Mouse (Mus musculus) intestine, embryonic 15.5 days (tissue): ENCODE measurements around the gene Hira. TPM values are rescaled to one million over a fixed set of nuclear protein-coding genes. Genes with fewer than 3 reads are reported as not detected.
"Not testable (repeated sequence)": the region's sequence is repeated elsewhere in the genome, so short reads cannot be mapped to it uniquely, and the experiment has no call there.

ENCODE experiments used
- ATAC-seq: fragments of 200-750 bp; cut with Nextera tagmentation; 2 replicates; pipeline ENCODE4 v1.8.0; 2017; ENCODE audit warnings: moderate TSS enrichment, moderate library complexity
- H3K27ac ChIP-seq: fragments of 300-500 bp; sonication (generic); 2 replicates; pipeline ENCODE4 v1.5.1; 2015; ENCODE audit warnings: mild to moderate bottlenecking, inconsistent platforms
- H3K27me3 ChIP-seq: fragments of 300-500 bp; sonication (generic); replicated peaks from 2 replicates; pipeline ENCODE4 v1.6.1; 2015; ENCODE audit warnings: inconsistent platforms
- H3K36me3 ChIP-seq: fragments of 300-500 bp; sonication (generic); 2 replicates; pipeline ENCODE4 v1.6.1; 2015; ENCODE audit warnings: inconsistent platforms
- H3K4me1 ChIP-seq: fragments of 300-500 bp; sonication (generic); replicated peaks from 2 replicates; pipeline ENCODE4 v1.6.1; 2015; ENCODE audit warnings: inconsistent platforms
- H3K4me2 ChIP-seq: fragments of 300-500 bp; sonication (generic); replicated peaks from 2 replicates; pipeline ENCODE4 v1.6.1; 2015; ENCODE audit warnings: mild to moderate bottlenecking, inconsistent platforms
- H3K4me3 ChIP-seq: fragments of 300-500 bp; sonication (generic); replicated peaks from 2 replicates; pipeline ENCODE4 v1.5.1; 2015; ENCODE audit warnings: inconsistent platforms
- H3K9ac ChIP-seq: fragments of 300-500 bp; sonication (generic); 2 replicates; pipeline ENCODE4 v1.6.1; 2015; ENCODE audit warnings: inconsistent platforms
- H3K9me3 ChIP-seq: fragments of 300-500 bp; sonication (generic); 2 replicates; pipeline ENCODE4 v1.6.1; 2016; ENCODE audit warnings: inconsistent platforms
- WGBS: fragments of 180-500 bp; shearing (Covaris S2); methylation state at CpG from one replicate; pipeline ENCODE4 v1.1.7; 2015; 5-methylcytosine and 5-hydroxymethylcytosine counted together
- polyA plus RNA-seq: library from polyadenylated mRNA; unstranded; fragments of >200 nt; fragmentation: Nextera tagmentation; extraction: Ambion mirVana; gene quantifications from 2 replicates; pipeline ENCODE4 v1.2.1, GENCODE M21; 2015

Gene Hira
- polyA plus RNA-seq = 12.3 and 12.4 TPM in 2 replicates

- WGBS = under 1% methylated on average over 92 of the region's 93 CpGs
- ATAC-seq = peak; percentile 95
- H3K27me3 ChIP-seq = no peaks in the 10 kb centered on the region
- no peaks in the 10 kb centered on the region for H3K9me3 ChIP-seq
- peak within 1 kb of the TSS; percentile 85 for H3K4me2 ChIP-seq
- peak within 1 kb of the TSS; percentile 96 for H3K27ac ChIP-seq
- peaks cover 15% of the 10 kb centered on the region for H3K36me3 ChIP-seq
- peak within 1 kb of the TSS; percentile 87 for H3K9ac ChIP-seq
- no peaks in the 10 kb centered on the region for H3K4me1 ChIP-seq
- H3K4me3 ChIP-seq = peak within 1 kb of the TSS; percentile 98
Measured at GRCm38 (mm10) chr16:18876442-18877308, at the start of gene Hira, which contains the start of gene Mrpl40. Hira (plus strand) TSS chr16:18877037. Mrpl40 (minus strand) TSS chr16:18876862.

- 92% methylated on average over 3 of the region's 3 CpGs for WGBS
- no peak for ATAC-seq
- H3K4me2 ChIP-seq = no peak overlapping the region
- H3K9me3 ChIP-seq = no peaks in the 10 kb centered on the region
- H3K36me3 ChIP-seq = peaks cover 46% of the 10 kb centered on the region
- no peak overlapping the region for H3K4me3 ChIP-seq
- H3K27me3 ChIP-seq = no peaks in the 10 kb centered on the region
- no peak overlapping the region for H3K27ac ChIP-seq
- no peak overlapping the region for H3K9ac ChIP-seq
- H3K4me1 ChIP-seq = no peaks in the 10 kb centered on the region
Measured at GRCm38 (mm10) chr16:18828630-18829029, 48.2 kb upstream of the Hira start.

- Histone ChIP-seq H3K4me2 (no peak overlapping the region), H3K27ac (no peak overlapping the region), H3K9ac (no peak overlapping the region), H3K4me3 (no peak overlapping the region), H3K27me3 (no peaks in the 10 kb centered on the region), H3K4me1 (no peaks in the 10 kb centered on the region), H3K9me3 (no peaks in the 10 kb centered on the region), H3K36me3 (peaks cover 49% of the 10 kb centered on the region)
- no peak for ATAC-seq
- 89% methylated on average over 6 of the region's 6 CpGs for WGBS
Measured at GRCm38 (mm10) chr16:18829102-18829501, 47.7 kb upstream of the Hira start.

DNA sequence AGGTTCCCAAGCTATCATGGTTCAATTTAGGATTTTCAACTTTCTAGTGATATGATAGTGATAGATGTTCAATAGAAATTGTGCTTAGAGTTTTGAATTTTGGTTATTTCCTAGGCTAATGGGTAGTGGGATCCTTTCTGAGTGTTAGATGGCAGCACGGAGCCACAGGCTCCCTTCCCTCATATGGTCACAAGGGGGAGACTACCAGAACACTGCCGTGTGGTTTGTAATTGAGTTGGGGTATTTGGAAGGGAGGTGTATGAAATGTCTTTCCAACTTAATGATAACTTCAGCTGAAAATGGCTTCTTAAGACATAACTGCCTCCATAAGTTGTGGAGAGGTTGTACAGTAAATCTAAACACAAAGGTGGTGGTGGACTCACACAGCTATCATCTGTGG lies 43.4 kb upstream of the Hira start:
- H3K27ac ChIP-seq = no peak overlapping the region
- no peak overlapping the region for H3K4me2 ChIP-seq
- 67% methylated on average over 2 of the region's 2 CpGs for WGBS
- H3K27me3 ChIP-seq = no peaks in the 10 kb centered on the region
- H3K9ac ChIP-seq = no peak overlapping the region
- H3K9me3 ChIP-seq = no peaks in the 10 kb centered on the region
- no peaks in the 10 kb centered on the region for H3K4me1 ChIP-seq
- ATAC-seq = no peak
- no peak overlapping the region for H3K4me3 ChIP-seq
- peaks cover 18% of the 10 kb centered on the region for H3K36me3 ChIP-seq

DNA sequence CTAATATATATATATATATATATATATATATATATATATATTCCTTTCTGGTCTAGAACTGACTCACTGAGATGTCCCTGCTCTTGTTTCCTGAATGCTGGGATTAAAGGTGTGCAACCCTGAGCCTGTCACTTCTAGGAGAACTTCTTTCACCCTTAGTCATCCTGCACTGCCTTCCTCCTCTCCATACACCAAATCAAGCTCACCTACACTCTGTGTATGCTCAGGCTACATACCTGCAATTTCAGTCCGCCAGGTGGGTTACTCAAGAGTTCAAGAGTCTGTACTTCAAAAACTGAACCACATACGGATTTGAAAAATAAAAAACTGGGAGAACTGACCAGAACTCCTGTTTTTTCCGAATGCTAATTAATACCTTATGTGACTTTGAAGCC lies 40.8 kb upstream of the Hira start:
- ATAC-seq = peak; percentile 63
- WGBS = 25% methylated on average over 3 of the region's 3 CpGs

GRCm38 (mm10) chr16:18836468-18837208 lies 40.2 kb upstream of the Hira start, which contains the start of the genes 2510002D24Rik and Gm28539:
2510002D24Rik (plus strand) TSS chr16:18836578.
Gm28539 (plus strand) TSS chr16:18836584.
- 1% methylated on average over 46 of the region's 46 CpGs for WGBS
- H3K27me3 ChIP-seq = no peaks in the 10 kb centered on the region
- H3K4me2 ChIP-seq = peak within 1 kb of the TSS; percentile 75
- H3K36me3 ChIP-seq = peaks cover 7% of the 10 kb centered on the region; the same call in 1 of the 2 replicates
- H3K4me1 ChIP-seq = no peaks in the 10 kb centered on the region
- peak within 1 kb of the TSS; percentile 79 for H3K27ac ChIP-seq
- ATAC-seq = peak; percentile 99
- peak within 1 kb of the TSS; percentile 91 for H3K9ac ChIP-seq
- H3K4me3 ChIP-seq = peak within 1 kb of the TSS; percentile 92
- no peaks in the 10 kb centered on the region for H3K9me3 ChIP-seq

More for the DNA sequence above, 40.8 kb upstream of the Hira start:
- Histone ChIP-seq H3K27ac (peak overlapping the region; percentile 79; the same call in 1 of the 2 replicates), H3K36me3 (peaks cover 9% of the 10 kb centered on the region), H3K9ac (no peak overlapping the region), H3K27me3 (no peaks in the 10 kb centered on the region), H3K4me1 (no peaks in the 10 kb centered on the region), H3K9me3 (no peaks in the 10 kb centered on the region), H3K4me3 (peak overlapping the region; percentile 92), H3K4me2 (peak overlapping the region; percentile 75)

DNA sequence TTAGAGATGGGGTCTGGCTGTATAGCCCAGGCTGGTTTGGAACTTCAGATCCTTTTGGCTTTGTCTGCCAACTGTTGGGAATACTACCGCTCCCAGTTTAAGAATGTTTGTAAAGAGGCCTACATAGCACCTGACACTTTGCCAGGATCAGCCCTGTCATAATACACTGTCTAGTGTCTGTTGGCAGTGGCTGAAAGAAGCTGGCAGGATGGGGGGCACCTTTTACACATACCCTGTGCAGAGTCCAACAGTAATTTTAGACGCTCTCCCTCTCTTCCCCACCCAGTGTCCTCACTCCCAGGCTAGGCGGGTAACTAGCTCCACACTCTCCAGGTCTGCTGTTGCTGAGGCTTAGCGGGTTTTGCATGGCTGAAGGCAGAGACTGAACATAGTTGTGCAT lies 38.5 kb upstream of the Hira start:
- 92% methylated on average over 4 of the region's 4 CpGs for WGBS

GRCm38 (mm10) chr16:18846301-18846820 lies 30.5 kb upstream of the Hira start:
- WGBS = 87% methylated on average over 15 of the region's 15 CpGs
- H3K27ac ChIP-seq = no peak overlapping the region
- no peaks in the 10 kb centered on the region for H3K36me3 ChIP-seq
- ATAC-seq = no peak
- H3K9ac ChIP-seq = no peak overlapping the region
- H3K4me3 ChIP-seq = no peak overlapping the region
- no peaks in the 10 kb centered on the region for H3K27me3 ChIP-seq
- H3K4me2 ChIP-seq = no peak overlapping the region
- no peaks in the 10 kb centered on the region for H3K4me1 ChIP-seq
- H3K9me3 ChIP-seq = no peaks in the 10 kb centered on the region

More for the DNA sequence above, 38.5 kb upstream of the Hira start:
- H3K9ac ChIP-seq = no peak overlapping the region
- H3K27ac ChIP-seq = no peak overlapping the region
- H3K27me3 ChIP-seq = no peaks in the 10 kb centered on the region
- no peak for ATAC-seq
- no peak overlapping the region for H3K4me2 ChIP-seq
- H3K4me1 ChIP-seq = no peaks in the 10 kb centered on the region
- H3K4me3 ChIP-seq = no peak overlapping the region
- no peaks in the 10 kb centered on the region for H3K9me3 ChIP-seq
- H3K36me3 ChIP-seq = peaks cover 4% of the 10 kb centered on the region; the same call in 1 of the 2 replicates

DNA sequence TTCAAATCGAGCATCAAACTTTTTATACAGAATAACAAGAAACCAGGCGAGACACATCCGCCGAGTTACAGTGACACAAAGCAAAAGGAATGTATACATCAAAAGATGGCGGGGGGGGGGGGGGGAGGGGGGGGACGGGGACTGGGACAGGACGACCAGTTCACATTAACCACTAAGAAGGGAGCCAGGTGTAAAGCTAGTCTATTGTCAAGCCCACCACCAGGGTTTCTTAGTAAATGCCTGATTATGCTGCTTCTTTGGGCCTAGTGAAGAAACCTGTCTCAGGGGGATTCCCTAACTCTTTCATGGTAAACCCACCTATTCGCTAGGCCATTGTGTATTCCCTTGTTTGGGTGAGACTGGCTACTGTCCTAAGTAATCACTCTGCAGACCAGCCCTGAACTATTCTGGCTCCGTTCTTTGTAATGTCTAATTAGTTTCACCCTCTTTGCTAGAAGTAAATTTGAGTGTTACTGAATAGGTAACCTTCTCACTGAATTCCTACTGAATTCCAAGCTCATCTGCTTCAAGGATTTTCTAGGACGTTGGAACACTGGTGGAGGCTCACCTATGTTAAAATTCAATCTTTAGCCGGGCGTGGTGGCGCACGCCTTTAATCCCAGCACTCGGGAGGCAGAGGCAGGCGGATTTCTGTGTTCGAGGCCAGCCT lies 27.2 kb upstream of the Hira start:
- not testable (repeated sequence) for H3K4me2 ChIP-seq, H3K27ac ChIP-seq, H3K9ac ChIP-seq, H3K4me1 ChIP-seq, ATAC-seq, H3K4me3 ChIP-seq, H3K27me3 ChIP-seq, H3K36me3 ChIP-seq, H3K9me3 ChIP-seq
- WGBS = 87% methylated on average over 16 of the region's 17 CpGs

GRCm38 (mm10) chr16:18858551-18858950 lies 18.3 kb upstream of the Hira start:
- Histone ChIP-seq H3K9me3 (no peaks in the 10 kb centered on the region), H3K4me1 (no peaks in the 10 kb centered on the region), H3K4me3 (no peak overlapping the region), H3K36me3 (no peaks in the 10 kb centered on the region), H3K9ac (no peak overlapping the region), H3K27ac (no peak overlapping the region), H3K4me2 (no peak overlapping the region), H3K27me3 (no peaks in the 10 kb centered on the region)
- ATAC-seq = no peak

GRCm38 (mm10) chr16:18860186-18860585 lies 16.7 kb upstream of the Hira start:
- Histone ChIP-seq H3K9ac (no peak overlapping the region), H3K4me2 (no peak overlapping the region), H3K4me1 (no peaks in the 10 kb centered on the region), H3K27me3 (no peaks in the 10 kb centered on the region), H3K9me3 (no peaks in the 10 kb centered on the region), H3K4me3 (no peak overlapping the region), H3K27ac (no peak overlapping the region), H3K36me3 (no peaks in the 10 kb centered on the region)
- no peak for ATAC-seq
- 71% methylated on average over 1 of the region's 1 CpGs for WGBS

DNA sequence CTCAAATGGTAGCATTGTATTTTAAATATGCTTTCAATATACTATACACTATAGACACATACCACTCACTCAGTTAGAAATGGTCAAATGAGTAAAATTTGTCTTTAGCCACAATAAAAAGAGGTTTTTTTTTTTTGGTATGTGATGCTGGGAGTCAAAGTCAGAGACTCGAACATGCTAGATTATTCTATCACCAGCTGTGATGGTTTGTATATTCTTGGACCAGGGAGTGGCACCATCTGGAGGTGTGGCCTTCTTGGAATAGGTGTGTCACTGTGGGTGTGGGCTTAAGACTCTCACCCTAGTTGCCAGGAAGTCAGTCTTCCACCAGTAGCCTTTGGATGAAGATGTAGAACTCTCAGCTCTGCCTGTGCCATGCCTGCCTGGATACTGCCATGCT lies 6.3 kb upstream of the Hira start:
- H3K27me3 ChIP-seq, H3K4me2 ChIP-seq, H3K9ac ChIP-seq, ATAC-seq, H3K27ac ChIP-seq, H3K4me3 ChIP-seq, H3K4me1 ChIP-seq, H3K9me3 ChIP-seq: not testable (repeated sequence)
- H3K36me3 ChIP-seq = peaks cover 23% of the 10 kb centered on the region
- 77% methylated on average over 1 of the region's 1 CpGs for WGBS
